Mouse (Mus musculus) stomach, embryonic 16.5 days (tissue): ENCODE measurements around the gene Rhcg. TPM values are rescaled to one million over a fixed set of nuclear protein-coding genes. Genes with fewer than 3 reads are reported as not detected.
A peak's percentile ranks its signal among the peaks of the same experiment; 100 is the strongest.

ENCODE experiments used
- ATAC-seq: fragments of 200-750 bp; cut with Nextera tagmentation; 2 replicates; pipeline ENCODE4 v1.8.0; 2017; ENCODE audit warnings: moderate number of reproducible peaks, moderate TSS enrichment; ENCODE audit not compliant: insufficient read depth, low FRiP score
- H3K27ac ChIP-seq: fragments of 300-500 bp; sonication (generic); 2 replicates; pipeline ENCODE4 v1.5.1; 2014; ENCODE audit warnings: low read length
- H3K27me3 ChIP-seq: fragments of 300-500 bp; sonication (generic); 2 replicates; pipeline ENCODE4 v1.6.1; 2014; ENCODE audit warnings: low read length, control low read depth, mixed read lengths; ENCODE audit not compliant: control insufficient read depth, insufficient read depth
- H3K36me3 ChIP-seq: fragments of 300-500 bp; sonication (generic); 2 replicates; pipeline ENCODE4 v1.6.1; 2014; ENCODE audit warnings: low read length; ENCODE audit not compliant: control insufficient read depth, insufficient read depth
- H3K4me1 ChIP-seq: fragments of 300-500 bp; sonication (generic); 2 replicates; pipeline ENCODE4 v1.6.1; 2014; ENCODE audit warnings: low read length, control low read depth, mixed read lengths; ENCODE audit not compliant: control insufficient read depth, insufficient read depth
- H3K4me2 ChIP-seq: fragments of 300-500 bp; sonication (generic); 2 replicates; pipeline ENCODE4 v1.6.1; 2014; ENCODE audit warnings: low read depth, low read length, mixed read lengths
- H3K4me3 ChIP-seq: fragments of 300-500 bp; sonication (generic); replicated peaks from 2 replicates; pipeline ENCODE4 v1.5.1; 2014; ENCODE audit warnings: mild to moderate bottlenecking, low read length
- H3K9ac ChIP-seq: fragments of 300-500 bp; sonication (generic); 2 replicates; pipeline ENCODE4 v1.6.1; 2014; ENCODE audit warnings: low read length
- H3K9me3 ChIP-seq: fragments of 300-500 bp; sonication (generic); replicated peaks from 2 replicates; pipeline ENCODE4 v1.6.1; 2016; ENCODE audit warnings: low read length, control low read depth; ENCODE audit not compliant: control insufficient read depth
- WGBS: fragments of 180-500 bp; shearing (Covaris S2); extraction: QIAGEN DNeasy Blood & Tissue Kit; methylation state at CpG from one replicate; pipeline ENCODE4 v1.1.7; 2014; 5-methylcytosine and 5-hydroxymethylcytosine counted together
- polyA plus RNA-seq: library from polyadenylated mRNA; unstranded; fragments of >200 nt; fragmentation: Nextera tagmentation; extraction: Ambion mirVana; gene quantifications from 2 replicates; pipeline ENCODE4 v1.2.1, GENCODE M21; 2015

Rhcg gene
- polyA plus RNA-seq, 1 experiment from 2014 or later = 0.35 TPM

GRCm38 (mm10) chr7:79589763-79590559, 27.5 kb downstream of the Rhcg start:
- H3K9ac ChIP-seq = no peak overlapping the region
- no peak overlapping the region for H3K4me2 ChIP-seq
- no peak overlapping the region for H3K4me3 ChIP-seq
- no peaks in the 10 kb centered on the region for H3K36me3 ChIP-seq
- H3K4me1 ChIP-seq = 0 out of 2 replicates have a peak, but pooled peaks cover 12% of the 10 kb centered on the region
- no peak for ATAC-seq
- H3K27ac ChIP-seq = no peak overlapping the region
- peaks cover 75% of the 10 kb centered on the region for H3K27me3 ChIP-seq
- 12% methylated on average over 9 of the region's 9 CpGs for WGBS
- H3K9me3 ChIP-seq = peaks cover 5% of the 10 kb centered on the region; the same call in 1 of the 2 replicates

- Histone ChIP-seq H3K4me1 (0 out of 2 replicates have a peak, but pooled peaks cover 12% of the 10 kb centered on the region), H3K27ac (no peak overlapping the region), H3K9ac (no peak overlapping the region), H3K27me3 (peaks cover 58% of the 10 kb centered on the region), H3K4me2 (no peak overlapping the region), H3K36me3 (no peaks in the 10 kb centered on the region), H3K9me3 (peaks cover 5% of the 10 kb centered on the region; the same call in 1 of the 2 replicates), H3K4me3 (no peak overlapping the region)
- WGBS = 79% methylated on average over 3 of the region's 3 CpGs
- no peak for ATAC-seq
Observed at GRCm38 (mm10) chr7:79588284-79588683, 29.2 kb downstream of the Rhcg start.

- peak overlapping the region; percentile 38; the same call in 1 of the 2 replicates for H3K27ac ChIP-seq
- peaks cover 17% of the 10 kb centered on the region; the same call in 1 of the 2 replicates for H3K27me3 ChIP-seq
- peaks cover 20% of the 10 kb centered on the region for H3K4me1 ChIP-seq
- ATAC-seq = 0 out of 2 replicates have a peak, but pooled peaks have one; percentile 40
- H3K36me3 ChIP-seq = no peaks in the 10 kb centered on the region
- peak overlapping the region; percentile 68 for H3K9ac ChIP-seq
- WGBS = 1% methylated on average over 20 of the region's 20 CpGs
- peak overlapping the region; percentile 55 for H3K4me2 ChIP-seq
- peak overlapping the region; percentile 36 for H3K4me3 ChIP-seq
- H3K9me3 ChIP-seq = no peaks in the 10 kb centered on the region
Observed at GRCm38 (mm10) chr7:79578851-79579241, 38.6 kb downstream of the Rhcg start.

GRCm38 (mm10) chr7:79577931-79578850, 39.3 kb downstream of the Rhcg start:
- peaks cover 20% of the 10 kb centered on the region for H3K4me1 ChIP-seq
- no peaks in the 10 kb centered on the region for H3K9me3 ChIP-seq
- H3K36me3 ChIP-seq = no peaks in the 10 kb centered on the region
- 9% methylated on average over 21 of the region's 25 CpGs for WGBS
- peak overlapping the region; percentile 55 for H3K4me2 ChIP-seq
- no peak overlapping the region for H3K27ac ChIP-seq
- no peak for ATAC-seq
- peak overlapping the region; percentile 36 for H3K4me3 ChIP-seq
- peaks cover 17% of the 10 kb centered on the region; the same call in 1 of the 2 replicates for H3K27me3 ChIP-seq
- H3K9ac ChIP-seq = peak overlapping the region; percentile 68; the same call in 1 of the 2 replicates

- Histone ChIP-seq H3K27ac (no peak overlapping the region), H3K9ac (no peak overlapping the region), H3K36me3 (no peaks in the 10 kb centered on the region), H3K4me2 (no peak overlapping the region), H3K9me3 (no peaks in the 10 kb centered on the region), H3K4me1 (peaks cover 20% of the 10 kb centered on the region), H3K4me3 (no peak overlapping the region), H3K27me3 (peaks cover 17% of the 10 kb centered on the region; the same call in 1 of the 2 replicates)
- 15% methylated on average over 12 of the region's 12 CpGs for WGBS
- ATAC-seq = no peak
Observed at GRCm38 (mm10) chr7:79577096-79577874, 40.2 kb downstream of the Rhcg start.

- H3K9ac ChIP-seq = no peak overlapping the region
- 10% methylated on average over 5 of the region's 5 CpGs for WGBS
- no peak overlapping the region for H3K27ac ChIP-seq
- H3K9me3 ChIP-seq = no peaks in the 10 kb centered on the region
- peaks cover 20% of the 10 kb centered on the region for H3K4me1 ChIP-seq
- H3K4me3 ChIP-seq = no peak overlapping the region
- no peaks in the 10 kb centered on the region for H3K36me3 ChIP-seq
- no peak overlapping the region for H3K4me2 ChIP-seq
- H3K27me3 ChIP-seq = peaks cover 17% of the 10 kb centered on the region; the same call in 1 of the 2 replicates
- ATAC-seq = no peak
Observed at GRCm38 (mm10) chr7:79576659-79577058, 40.8 kb downstream of the Rhcg start.

- Histone ChIP-seq H3K4me1 (no peaks in the 10 kb centered on the region), H3K36me3 (no peaks in the 10 kb centered on the region), H3K27me3 (peaks cover 12% of the 10 kb centered on the region; the same call in 1 of the 2 replicates), H3K4me2 (no peak overlapping the region), H3K27ac (no peak overlapping the region), H3K4me3 (no peak overlapping the region), H3K9me3 (no peaks in the 10 kb centered on the region), H3K9ac (no peak overlapping the region)
- ATAC-seq = peak; percentile 38; the same call in 1 of the 2 replicates
- 69% methylated on average over 19 of the region's 19 CpGs for WGBS
Observed at GRCm38 (mm10) chr7:79572191-79572818, 45.2 kb downstream of the Rhcg start.

GRCm38 (mm10) chr7:79568937-79569535, 48.4 kb downstream of the Rhcg start:
- H3K27ac ChIP-seq = no peak overlapping the region
- no peak for ATAC-seq
- no peak overlapping the region for H3K4me3 ChIP-seq
- H3K4me2 ChIP-seq = no peak overlapping the region
- H3K4me1 ChIP-seq = no peaks in the 10 kb centered on the region
- no peaks in the 10 kb centered on the region for H3K27me3 ChIP-seq
- no peaks in the 10 kb centered on the region for H3K9me3 ChIP-seq
- 43% methylated on average over 4 of the region's 4 CpGs for WGBS
- no peaks in the 10 kb centered on the region for H3K36me3 ChIP-seq
- no peak overlapping the region for H3K9ac ChIP-seq
